Mouse (Mus musculus) cortical plate, adult 2 months (tissue): ENCODE results near the gene Barhl2. TPM values are rescaled to one million over a fixed set of nuclear protein-coding genes. Genes with fewer than 3 reads are reported as not detected.

ENCODE experiments used
- H3K27ac ChIP-seq: fragments of 200-500 bp; 2 replicates; pipeline ENCODE4 v1.5.1; 2012; ENCODE audit warnings: low read length, control low read depth, inconsistent platforms; ENCODE audit not compliant: insufficient read depth
- H3K4me1 ChIP-seq: fragments of 200-500 bp; 2 replicates; pipeline ENCODE4 v1.6.1; 2011; ENCODE audit warnings: low read length; ENCODE audit not compliant: control insufficient read depth, insufficient read depth
- H3K4me3 ChIP-seq: fragments of 200-500 bp; 2 replicates; pipeline ENCODE4 v1.5.1; 2011; ENCODE audit warnings: mild to moderate bottlenecking, low read length, control low read depth; ENCODE audit not compliant: insufficient read depth
- CTCF ChIP-seq: fragments of 200-500 bp; IDR thresholded peaks from 2 replicates; pipeline ENCODE4 v1.5.1; 2011; ENCODE audit warnings: mild to moderate bottlenecking, control low read depth, low read length; ENCODE audit not compliant: insufficient read depth; ENCODE audit errors: extremely low read depth
- POLR2A ChIP-seq: fragments of 200-500 bp; IDR thresholded peaks from 2 replicates; pipeline ENCODE4 v1.6.1; 2011; ENCODE audit warnings: mild to moderate bottlenecking, low read length, control low read depth; ENCODE audit not compliant: insufficient read depth; ENCODE audit errors: extremely low read depth
- polyA plus RNA-seq: library from polyadenylated mRNA; depleted of rRNA; stranded (reverse); fragments of >200 nt; gene quantifications from 2 replicates; pipeline ENCODE4 v1.2.3, GENCODE M21; 2012

Gene Barhl2
- polyA plus RNA-seq, 1 experiment: not detected

GRCm38 (mm10) chr5:106449720-106450425, 8.1 kb downstream of the Barhl2 start:
- TF ChIP-seq POLR2A (no peak), CTCF (no peak)
- Histone ChIP-seq H3K4me3 (no peak overlapping the region), H3K27ac (no peak overlapping the region), H3K4me1 (no peaks in the 10 kb centered on the region)

- no peak for TF ChIP-seq CTCF
- TF ChIP-seq POLR2A: no peak
- Histone ChIP-seq H3K27ac (no peak overlapping the region), H3K4me3 (no peak overlapping the region), H3K4me1 (no peaks in the 10 kb centered on the region)
Measured at GRCm38 (mm10) chr5:106448798-106449125, 9.2 kb downstream of the Barhl2 start.

GRCm38 (mm10) chr5:106447951-106448797, 9.8 kb downstream of the Barhl2 start:
- Histone ChIP-seq H3K27ac (no peak overlapping the region), H3K4me3 (no peak overlapping the region), H3K4me1 (no peaks in the 10 kb centered on the region)
- TF ChIP-seq POLR2A (no peak), CTCF (no peak)

GRCm38 (mm10) chr5:106447091-106447820, 10.7 kb downstream of the Barhl2 start:
- Histone ChIP-seq H3K27ac (no peak overlapping the region), H3K4me3 (no peak overlapping the region)
- TF ChIP-seq CTCF (no peak), POLR2A (no peak)

GRCm38 (mm10) chr5:106446593-106446992, 11.4 kb downstream of the Barhl2 start:
- Histone ChIP-seq H3K27ac (no peak overlapping the region), H3K4me3 (no peak overlapping the region)
- TF ChIP-seq POLR2A (no peak), CTCF (no peak)

More at GRCm38 (mm10) chr5:106447091-106447820, 10.7 kb downstream of the Barhl2 start:
- no peaks in the 10 kb centered on the region for H3K4me1 ChIP-seq

GRCm38 (mm10) chr5:106445681-106446080, 12.3 kb downstream of the Barhl2 start:
- Histone ChIP-seq H3K4me3 (no peak overlapping the region), H3K27ac (no peak overlapping the region), H3K4me1 (no peaks in the 10 kb centered on the region)
- no peak for TF ChIP-seq CTCF
- no peak for TF ChIP-seq POLR2A

More at GRCm38 (mm10) chr5:106446593-106446992, 11.4 kb downstream of the Barhl2 start:
- no peaks in the 10 kb centered on the region for H3K4me1 ChIP-seq

GRCm38 (mm10) chr5:106438916-106439315, 19.1 kb downstream of the Barhl2 start:
- H3K4me3 ChIP-seq: no peak overlapping the region
- no peak overlapping the region for H3K27ac ChIP-seq
- no peaks in the 10 kb centered on the region for H3K4me1 ChIP-seq
- TF ChIP-seq CTCF (no peak), POLR2A (no peak)

GRCm38 (mm10) chr5:106426069-106426468, 31.9 kb downstream of the Barhl2 start:
- Histone ChIP-seq H3K4me3 (no peak overlapping the region), H3K4me1 (no peaks in the 10 kb centered on the region), H3K27ac (no peak overlapping the region)
- TF ChIP-seq CTCF (no peak), POLR2A (no peak)

GRCm38 (mm10) chr5:106420871-106421270, 37.1 kb downstream of the Barhl2 start:
- Histone ChIP-seq H3K27ac (no peak overlapping the region), H3K4me1 (no peaks in the 10 kb centered on the region), H3K4me3 (no peak overlapping the region)
- TF ChIP-seq POLR2A: no peak
